In the genomic region with DNA sequence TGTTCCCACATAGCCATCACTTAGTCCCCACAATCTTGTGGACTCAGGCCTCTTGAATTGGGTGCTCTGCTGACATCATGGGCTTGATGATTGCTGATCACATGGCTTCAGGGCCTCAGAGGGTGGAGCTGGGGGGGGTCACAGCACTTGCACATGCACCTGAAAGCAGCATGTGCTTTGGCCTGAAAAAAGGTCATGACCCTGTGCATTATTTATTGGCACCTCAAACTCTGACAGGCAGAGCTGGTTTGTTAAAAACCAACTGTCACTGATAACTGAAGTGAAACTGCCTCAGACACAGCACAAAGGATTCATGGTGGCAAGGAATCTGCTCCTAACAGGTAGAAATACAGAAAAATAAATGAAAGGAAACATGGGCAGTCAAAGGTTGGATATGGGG, we compare ENCODE assay signal across 23 mouse cellular contexts. TPM values are rescaled to one million over a fixed set of nuclear protein-coding genes. Genes with fewer than 3 reads are reported as not detected.
"Had no signal": no experiment of that assay in that cellular context is flagged by ENCODE, and none has a peak within 500 bp of the region (broad histone marks: within the 10 kb centered on the region; RNA-seq: fewer than 3 reads in every experiment).

No protein-coding gene starts in this region.

- DNase-seq: lung, adult 18-20 months; lung, embryonic 14.5 days; lung, postnatal 10 days; lung, postnatal 4 days; midbrain, embryonic 14.5 days; right cerebral cortex, postnatal 14 days; thymus, adult 2 months; thymus, postnatal 25 days had no signal

- H3K4me1 ChIP-seq: stomach, embryonic 15.5 days had no signal

- H3K27ac ChIP-seq: liver, embryonic 14.5 days; midbrain, embryonic 12.5 days; neural tube, embryonic 13.5 days; neural tube, embryonic 15.5 days; stomach, embryonic 15.5 days; stomach, postnatal 0 days had no signal

- H3K4me3 ChIP-seq: midbrain, embryonic 12.5 days; myocyte; neural tube, embryonic 13.5 days; neural tube, embryonic 15.5 days; stomach, embryonic 15.5 days had no signal

- H3K36me3 ChIP-seq: midbrain, embryonic 12.5 days; neural tube, embryonic 13.5 days; neural tube, embryonic 15.5 days; stomach, embryonic 15.5 days had no signal

RNA-seq across cellular contexts. Expression of a gene that starts 55.6 kb away (rescaled TPM):
- total RNA-seq: megakaryocyte progenitor cell, adult 5-6 weeks had no signal
- polyA plus RNA-seq: liver, embryonic 14.5 days; liver, embryonic 16.5 days; lung, embryonic 14.5 days; lung, embryonic 16.5 days; midbrain, embryonic 12.5 days; midbrain, embryonic 14.5 days; midbrain, embryonic 16.5 days; myocyte; neural tube, embryonic 11.5 days; neural tube, embryonic 13.5 days; neural tube, embryonic 15.5 days; spleen, adult 2 months; stomach, embryonic 15.5 days; stomach, postnatal 0 days; testis, adult 2 months; thymus, adult 2 months; urinary bladder, adult 2 months had no signal
